Mouse (Mus musculus) limb, embryonic 11.5 days (tissue): ENCODE measurements around the gene Stard3. TPM values are rescaled to one million over a fixed set of nuclear protein-coding genes. Genes with fewer than 3 reads are reported as not detected.
"Not testable (repeated sequence)": the region's sequence is repeated elsewhere in the genome, so short reads cannot be mapped to it uniquely, and the experiment has no call there.

ENCODE experiments used
- ATAC-seq: fragments of 200-750 bp; cut with Nextera tagmentation; 2 replicates; pipeline ENCODE4 v1.8.0; 2017; ENCODE audit warnings: low read depth; ENCODE audit not compliant: insufficient number of reproducible peaks, low FRiP score, low TSS enrichment
- DNase-seq: peaks from one replicate; pipeline ENCODE4 v3.0.0-alpha.2; 2015; ENCODE audit warnings: low spot score
- H3K27ac ChIP-seq: fragments of 300-500 bp; sonication (generic); replicated peaks from 2 replicates; pipeline ENCODE4 v1.5.1; 2014; ENCODE audit warnings: low read depth, mild to moderate bottlenecking, low read length
- H3K27me3 ChIP-seq: fragments of 300-500 bp; sonication (generic); 2 replicates; pipeline ENCODE4 v1.6.1; 2014; ENCODE audit warnings: mild to moderate bottlenecking, low read length, mixed read lengths; ENCODE audit not compliant: control insufficient read depth, insufficient read depth
- H3K36me3 ChIP-seq: fragments of 300-500 bp; sonication (generic); 2 replicates; pipeline ENCODE4 v1.6.1; 2014; ENCODE audit warnings: mild to moderate bottlenecking, low read length, moderate library complexity, mixed read lengths; ENCODE audit not compliant: control insufficient read depth, insufficient read depth
- H3K4me1 ChIP-seq: fragments of 300-500 bp; sonication (generic); 2 replicates; pipeline ENCODE4 v1.6.1; 2014; ENCODE audit warnings: low read length, mixed read lengths; ENCODE audit not compliant: control insufficient read depth, insufficient read depth
- H3K4me2 ChIP-seq: fragments of 300-500 bp; sonication (generic); 2 replicates; pipeline ENCODE4 v1.6.1; 2014; ENCODE audit warnings: low read depth, mild to moderate bottlenecking, moderate library complexity; ENCODE audit not compliant: severe bottlenecking
- H3K4me3 ChIP-seq: fragments of 300-500 bp; sonication (generic); 2 replicates; pipeline ENCODE4 v1.5.1; 2014; ENCODE audit warnings: low read depth, low read length
- H3K9ac ChIP-seq: fragments of 300-500 bp; sonication (generic); 2 replicates; pipeline ENCODE4 v1.6.1; 2014; ENCODE audit warnings: mild to moderate bottlenecking, low read length
- H3K9me3 ChIP-seq: fragments of 300-500 bp; sonication (generic); 2 replicates; pipeline ENCODE4 v1.6.1; 2016; ENCODE audit warnings: low read length; ENCODE audit not compliant: control insufficient read depth
- WGBS: fragments of 180-500 bp; shearing (Covaris S2); extraction: QIAGEN DNeasy Blood & Tissue Kit; methylation state at CpG from one replicate; pipeline ENCODE4 v1.1.7; 2014; 5-methylcytosine and 5-hydroxymethylcytosine counted together
- polyA plus RNA-seq: library from polyadenylated mRNA; unstranded; fragments of >200 nt; fragmentation: Nextera tagmentation; extraction: Ambion mirVana; gene quantifications from 2 replicates; pipeline ENCODE4 v1.2.1, GENCODE M21; 2014

The Stard3 gene
- polyA plus RNA-seq, 1 experiment from 2014 or later, result 37.7 TPM

DNA sequence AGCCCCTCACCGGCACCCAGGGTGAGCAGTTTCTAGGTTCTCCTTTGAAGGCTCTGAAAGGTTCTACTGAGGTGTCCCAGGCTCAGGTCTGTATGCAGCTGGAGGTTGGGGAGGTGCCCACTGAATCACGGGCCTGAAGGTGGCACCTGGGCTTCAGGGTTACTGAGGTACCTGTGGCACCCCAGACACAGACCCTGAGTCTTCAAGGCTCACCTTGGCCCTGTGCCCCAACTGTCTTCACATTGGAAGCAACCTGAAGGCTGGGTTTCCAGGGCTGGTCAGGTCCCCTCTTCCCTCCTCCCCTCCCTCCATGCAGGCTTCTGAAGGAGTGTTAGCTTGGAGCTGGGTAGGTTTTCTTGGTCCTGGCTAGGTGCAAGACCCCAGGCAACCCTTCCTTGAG, 23.5 kb downstream of the Stard3 start:
- Histone ChIP-seq H3K4me3 (no peak overlapping the region), H3K36me3 (peaks cover 13% of the 10 kb centered on the region), H3K9me3 (no peaks in the 10 kb centered on the region), H3K9ac (no peak overlapping the region), H3K4me2 (no peak overlapping the region), H3K4me1 (no peaks in the 10 kb centered on the region), H3K27me3 (peaks cover 24% of the 10 kb centered on the region), H3K27ac (no peak overlapping the region)
- DNase-seq (no peak), ATAC-seq (no peak)
- 97% methylated on average over 2 of the region's 2 CpGs for WGBS

DNA sequence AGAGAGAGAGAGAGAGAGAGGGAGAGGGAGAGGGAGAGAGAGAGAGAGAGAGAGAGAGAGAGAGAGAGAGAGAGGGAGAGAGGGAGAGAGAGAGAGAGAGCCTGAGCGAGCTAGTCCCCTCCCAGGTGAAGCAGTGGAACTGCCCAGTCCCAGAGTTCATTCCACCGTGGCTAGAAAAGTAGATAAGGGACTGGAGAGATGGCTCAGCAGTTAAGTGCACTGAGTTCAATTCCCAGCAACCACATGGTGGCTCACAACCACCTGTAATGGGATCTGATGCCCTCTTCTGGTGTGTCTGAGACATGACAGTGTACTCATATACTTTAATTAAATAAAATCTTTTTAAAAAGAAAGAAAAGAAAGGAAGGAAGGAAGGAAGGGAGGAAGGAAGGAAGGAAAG, 24.2 kb downstream of the Stard3 start:
- 54% methylated on average over 2 of the region's 2 CpGs for WGBS
- not testable (repeated sequence) for H3K36me3 ChIP-seq, DNase-seq, H3K9me3 ChIP-seq, H3K4me2 ChIP-seq, H3K4me1 ChIP-seq, H3K27ac ChIP-seq, H3K9ac ChIP-seq, ATAC-seq, H3K4me3 ChIP-seq
- H3K27me3 ChIP-seq, result peaks cover 32% of the 10 kb centered on the region

DNA sequence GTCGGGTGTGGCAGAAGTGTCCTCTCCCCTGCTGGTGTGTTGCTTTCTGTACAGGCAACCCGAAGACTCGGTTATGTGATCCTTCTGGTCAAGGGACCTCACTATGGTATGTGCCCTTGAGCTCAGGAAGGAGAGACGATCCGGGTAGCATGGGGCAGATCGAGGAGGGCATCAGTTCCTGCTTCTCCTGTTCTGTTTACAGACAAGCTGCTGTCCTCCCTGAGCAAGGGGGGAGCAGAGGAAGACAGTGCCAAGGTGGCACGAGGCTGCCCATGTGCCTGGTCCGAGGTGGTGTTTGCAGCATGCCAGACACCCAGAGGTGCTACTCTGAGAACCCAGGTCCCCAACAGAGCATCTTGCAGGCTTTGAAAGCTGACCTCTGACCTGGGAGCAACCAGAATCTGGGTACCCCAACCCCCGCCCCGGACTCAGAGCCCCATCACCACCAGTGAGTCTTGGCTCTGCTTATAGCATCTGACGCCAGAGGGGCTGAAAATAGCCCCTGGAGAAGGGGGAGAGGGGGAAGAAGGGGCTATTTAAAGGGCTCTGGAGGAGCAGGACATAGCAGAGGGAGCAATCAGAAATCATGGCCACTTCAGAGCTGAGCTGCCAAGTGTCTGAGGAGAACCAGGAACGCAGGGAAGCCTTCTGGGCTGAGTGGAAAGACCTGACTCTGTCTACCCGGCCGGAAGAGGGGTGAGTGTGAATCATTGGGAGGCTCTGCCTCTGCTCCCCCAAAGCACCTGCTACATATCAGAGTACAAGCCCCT, 25.3 kb downstream of the Stard3 start, which contains the start of gene Tcap:
TSS of gene Tcap (plus strand) at position 551 of the 770 bp plus-strand sequence.
- 54% methylated on average over 14 of the region's 14 CpGs for WGBS
- Histone ChIP-seq H3K27ac (no peak within 1 kb of the TSS), H3K9me3 (no peaks in the 10 kb centered on the region), H3K27me3 (peaks cover 40% of the 10 kb centered on the region), H3K4me3 (no peak within 1 kb of the TSS), H3K4me2 (no peak within 1 kb of the TSS), H3K4me1 (no peaks in the 10 kb centered on the region), H3K9ac (no peak within 1 kb of the TSS), H3K36me3 (peaks cover under 1% of the 10 kb centered on the region; the same call in 1 of the 2 replicates)
- ATAC-seq (no peak), DNase-seq (no peak)

- no peak overlapping the region for H3K4me3 ChIP-seq
These were observed 26.0 kb downstream of the Stard3 start for GRCm38 (mm10) chr11:98384216-98384615.

GRCm38 (mm10) chr11:98384721-98385637, 26.8 kb downstream of the Stard3 start:
- DNase-seq (no peak), ATAC-seq (no peak)
- Histone ChIP-seq H3K9me3 (no peaks in the 10 kb centered on the region), H3K36me3 (no peaks in the 10 kb centered on the region), H3K4me1 (no peaks in the 10 kb centered on the region), H3K27ac (no peak overlapping the region), H3K4me2 (no peak overlapping the region), H3K9ac (no peak overlapping the region), H3K4me3 (no peak overlapping the region), H3K27me3 (peaks cover 45% of the 10 kb centered on the region)
- 64% methylated on average over 8 of the region's 8 CpGs for WGBS

More at GRCm38 (mm10) chr11:98384216-98384615, 26.0 kb downstream of the Stard3 start:
- H3K9me3 ChIP-seq, result no peaks in the 10 kb centered on the region
- WGBS, result 77% methylated on average over 20 of the region's 20 CpGs
- ATAC-seq (no peak), DNase-seq (no peak)
- H3K4me2 ChIP-seq, result no peak overlapping the region
- H3K4me1 ChIP-seq, result no peaks in the 10 kb centered on the region
- no peaks in the 10 kb centered on the region for H3K36me3 ChIP-seq
- H3K27me3 ChIP-seq, result peaks cover 45% of the 10 kb centered on the region
- no peak overlapping the region for H3K9ac ChIP-seq
- no peak overlapping the region for H3K27ac ChIP-seq

DNA sequence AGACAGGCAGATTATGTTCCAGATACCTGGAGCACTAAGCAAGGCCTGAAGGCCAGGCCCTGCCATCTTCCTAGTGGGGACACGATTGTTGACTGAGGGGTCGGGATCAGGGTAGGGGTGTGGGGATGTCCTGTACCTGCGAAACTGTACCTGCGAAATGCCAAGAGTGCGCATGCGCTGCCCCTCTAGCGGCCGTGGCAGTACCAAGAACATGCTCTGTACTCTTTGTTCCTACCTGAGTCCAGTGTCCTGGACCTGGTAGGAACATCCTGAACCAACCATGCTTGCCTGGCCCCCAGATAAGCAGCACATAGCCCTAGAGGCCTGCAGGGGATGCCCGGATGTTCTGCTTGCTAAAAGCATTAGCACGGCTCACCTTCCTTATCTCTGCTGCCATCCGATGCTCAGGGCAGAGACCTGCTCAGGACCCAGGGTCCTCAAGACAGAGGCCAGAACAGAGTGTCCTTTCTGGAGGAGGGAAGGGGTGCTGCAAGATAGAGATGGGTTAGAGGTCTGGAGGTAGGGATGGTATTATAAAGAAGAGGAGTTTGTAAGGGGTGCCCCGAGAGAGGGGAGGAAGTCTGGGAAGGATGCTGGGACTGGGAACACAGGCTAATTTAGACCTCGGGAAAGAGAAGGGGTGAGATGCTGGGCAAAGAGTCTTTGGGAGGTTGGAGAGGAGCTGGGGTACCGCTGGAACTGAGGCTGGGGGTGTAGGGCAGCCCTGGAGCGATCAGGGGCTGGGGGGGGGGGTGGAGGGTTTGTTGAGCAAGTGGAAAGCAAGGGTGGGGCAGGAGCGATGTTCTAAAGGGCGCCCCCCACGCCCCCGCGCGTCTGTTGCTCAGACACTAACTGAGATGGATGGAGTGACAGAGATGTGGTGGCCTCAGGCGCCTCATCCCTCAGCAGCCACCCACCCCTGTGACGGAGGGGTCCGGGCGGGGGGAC, 27.7 kb downstream of the Stard3 start, which contains the start of gene Pnmt:
TSS of gene Pnmt (plus strand) at position 813 of the 948 bp plus-strand sequence.
- H3K27ac ChIP-seq, result no peak within 1 kb of the TSS
- DNase-seq (no peak), ATAC-seq (no peak)
- no peak within 1 kb of the TSS for H3K9ac ChIP-seq
- no peaks in the 10 kb centered on the region for H3K9me3 ChIP-seq
- peak within 1 kb of the TSS; percentile 29; the same call in 1 of the 2 replicates for H3K4me2 ChIP-seq
- peaks cover 47% of the 10 kb centered on the region for H3K27me3 ChIP-seq
- 49% methylated on average over 25 of the region's 25 CpGs for WGBS
- no peaks in the 10 kb centered on the region for H3K4me1 ChIP-seq
- no peaks in the 10 kb centered on the region for H3K36me3 ChIP-seq
- peak within 1 kb of the TSS; percentile 12 for H3K4me3 ChIP-seq

DNA sequence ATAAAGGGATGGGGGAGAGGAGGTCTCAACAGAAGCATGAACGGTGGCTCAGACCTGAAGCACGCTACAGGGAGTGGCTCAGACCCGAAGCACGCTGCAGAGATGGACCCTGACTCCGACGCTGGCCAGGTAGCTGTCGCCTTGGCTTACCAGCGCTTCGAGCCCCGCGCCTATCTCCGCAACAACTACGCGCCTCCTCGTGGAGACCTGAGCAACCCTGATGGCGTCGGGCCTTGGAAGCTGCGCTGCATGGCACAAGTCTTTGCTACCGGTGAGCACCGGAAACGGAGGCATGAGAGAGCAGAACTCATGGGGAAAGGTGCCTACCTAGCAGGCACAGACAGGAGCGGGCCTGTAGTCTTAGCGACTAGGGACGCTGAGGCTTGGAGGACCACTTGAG, 28.4 kb downstream of the Stard3 start:
- 16% methylated on average over 24 of the region's 24 CpGs for WGBS
- Histone ChIP-seq H3K27ac (no peak overlapping the region), H3K27me3 (peaks cover 49% of the 10 kb centered on the region), H3K36me3 (no peaks in the 10 kb centered on the region), H3K4me3 (peak overlapping the region; percentile 12), H3K9ac (no peak overlapping the region), H3K9me3 (no peaks in the 10 kb centered on the region), H3K4me1 (no peaks in the 10 kb centered on the region), H3K4me2 (peak overlapping the region; percentile 29; the same call in 1 of the 2 replicates)
- ATAC-seq (no peak), DNase-seq (peak; percentile 32)
